ENCODE assay signal across 13 mouse cellular contexts in genomic region chr17:43868808-43869207, GRCm38 (mm10).
DNase-seq lines count a peak whose midpoint lies in the region.
"Had no signal": no experiment of that assay in that cellular context is flagged by ENCODE, and none has a peak within 500 bp of the region (broad histone marks: within the 10 kb centered on the region; RNA-seq: fewer than 3 reads in every experiment).

No protein-coding gene starts in this region.

- peak; percentile 5 for DNase-seq in embryo, embryonic 11 days
- no peak for DNase-seq in embryo, embryonic 10.5 days (ENCODE audit: low spot score)
- peak; percentile 12 to 14 for DNase-seq in kidney, postnatal 4 days
- no peak for DNase-seq in kidney, adult 11 months
- peak; percentile 29 to 32 for DNase-seq in right cerebral cortex, postnatal 10 days (ENCODE audit: low spot score in 2 of 2)
- DNase-seq in right cerebral cortex, postnatal 36 days (ENCODE audit: low spot score in 2 of 2) = no peak
- peak; percentile 25 for DNase-seq in brain, adult 2 months (ENCODE audit: low read depth, low spot score)
- DNase-seq in frontal cortex, postnatal 10 days (ENCODE audit: low spot score in 2 of 2) = no peak
- DNase-seq: adrenal gland, postnatal 14 days; heart, postnatal 10 days; kidney, adult 2 months; lung, adult 2 months; retina, postnatal 1 day had no signal

Comparison
In these comparisons a context has a peak if more than half of its experiments do, and no peak if none do; other contexts are left out.
1. DNase-seq: peak in embryo, embryonic 11 days (single experiment), kidney, postnatal 4 days (2 of 2), right cerebral cortex, postnatal 10 days (2 of 2) and brain, adult 2 months (single experiment); none in embryo, embryonic 10.5 days (single experiment), kidney, adult 11 months (single experiment), right cerebral cortex, postnatal 36 days (0 of 2) and frontal cortex, postnatal 10 days (0 of 2).